Mouse (Mus musculus): ENCODE measurements around the gene Washc4. TPM values are rescaled to one million over a fixed set of nuclear protein-coding genes. Genes with fewer than 3 reads are reported as not detected.

Washc4 gene
- total and polyA plus RNA-seq, 3 experiments = 16.3 to 31.8 (median 19.3) TPM

DNA sequence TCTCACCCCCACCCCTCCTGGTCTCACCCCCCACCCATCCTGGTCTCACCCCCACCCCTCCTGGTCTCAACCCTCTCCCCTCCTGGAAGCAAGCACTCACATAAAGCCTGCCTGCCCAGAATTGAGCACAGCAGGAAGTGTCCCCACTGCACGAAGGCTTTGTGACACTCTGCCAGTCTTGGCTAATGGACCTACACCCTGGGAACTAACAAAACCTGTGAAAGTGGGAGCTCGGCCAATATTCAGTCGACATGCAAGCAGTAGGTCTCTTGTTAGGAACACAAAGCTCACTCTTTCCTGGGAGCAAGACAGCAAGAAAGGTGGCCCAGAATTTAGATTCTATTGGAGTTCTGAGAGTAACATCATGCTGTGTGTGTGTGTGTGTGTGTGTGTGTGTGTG, 87.3 kb downstream of the Washc4 start:
- dilution Hi-C loops (cut with MboI; ENCODE audit: extremely low pct_ligation_motif_present, extremely low pct_unique_long_range_greater_than_20kb, low sequenced_read_pairs) = no loop called here
- H3K36me3 ChIP-seq (replicated peaks in 1 of 2; ENCODE audit: control insufficient read depth in 1 of 2, insufficient read depth in 1 of 2, low read length in 1 of 2) = peaks cover 22 to 66% of the 10 kb centered on the region in 2 experiments
- H3K27me3 ChIP-seq (replicated peaks) = no peaks in the 10 kb centered on the region
- no peak overlapping the region for H3K27ac ChIP-seq (ENCODE audit: insufficient read depth, low read depth)
- no peaks in the 10 kb centered on the region for H3K9me3 ChIP-seq (replicated peaks; ENCODE audit: low read length)
- H3K4me1 ChIP-seq (ENCODE audit: control insufficient read depth in 1 of 2, insufficient read depth in 2 of 2) = peaks cover 3 to 9% of the 10 kb centered on the region in 2 experiments
- H3K4me3 ChIP-seq (replicated peaks in 1 of 3; ENCODE audit: low read depth in 2 of 3, low read length in 2 of 3, poor library complexity in 1 of 3) = no peak overlapping the region
- DNase-seq (ENCODE audit: extremely low read depth) = no peak
- no peaks in the 10 kb centered on the region for H3K79me2 ChIP-seq (replicated peaks; ENCODE audit: control insufficient read depth, extremely low read depth, insufficient read depth, poor library complexity, severe bottlenecking)
- in situ Hi-C loops (cut with MboI; ENCODE audit: low pct_ligation_motif_present, low pct_unique_long_range_greater_than_20kb, low sequenced_read_pairs) = no loop called here
- no peak overlapping the region for H3K9ac ChIP-seq (ENCODE audit: insufficient read depth, low read depth)
- TF ChIP-seq TBP (conservative IDR thresholded peaks at IDR 0.05; ENCODE audit: low read depth, low read length) = no peak
- TF ChIP-seq SIN3A (IDR thresholded peaks at IDR 0.05; ENCODE audit: low read length) = no peak
- no peak for TF ChIP-seq GABPA (IDR thresholded peaks at IDR 0.05; ENCODE audit: insufficient replicate concordance, low read depth, low read length)
- no peak for TF ChIP-seq UBTF (IDR thresholded peaks at IDR 0.05; ENCODE audit: low read depth, low read length)
- TF ChIP-seq SMC3 (IDR thresholded peaks at IDR 0.05; ENCODE audit: low read depth, low read length) = no peak
- no peak for TF ChIP-seq MXI1 (IDR thresholded peaks at IDR 0.05; ENCODE audit: low read depth, low read length)
- TF ChIP-seq EP300 (IDR thresholded peaks at IDR 0.05; ENCODE audit: low read length) = no peak
- TF ChIP-seq MAFK (IDR thresholded peaks at IDR 0.05; ENCODE audit: insufficient replicate concordance, low read length) = no peak
- no peak for TF ChIP-seq MYC (IDR thresholded peaks at IDR 0.05; ENCODE audit: low read depth, low read length)
- no peak for TF ChIP-seq TCF12 (IDR thresholded peaks at IDR 0.05; ENCODE audit: low read depth, low read length)
- no peak for TF ChIP-seq MAZ (IDR thresholded peaks at IDR 0.05; ENCODE audit: low read depth, low read length)
- TF ChIP-seq CHD1 (IDR thresholded peaks at IDR 0.05; ENCODE audit: low read depth, low read length) = no peak
- TF ChIP-seq NRF1 (IDR thresholded peaks at IDR 0.05; ENCODE audit: low read depth, low read length) = no peak
- TF ChIP-seq JUN (IDR thresholded peaks at IDR 0.05; ENCODE audit: insufficient read depth, low read depth, low read length) = no peak
- no peak for TF ChIP-seq BHLHE40 (IDR thresholded peaks at IDR 0.05; ENCODE audit: low read depth, low read length)
- no peak overlapping the region for H3K4me2 ChIP-seq (ENCODE audit: insufficient read depth, low read depth, poor library complexity, severe bottlenecking)

DNA sequence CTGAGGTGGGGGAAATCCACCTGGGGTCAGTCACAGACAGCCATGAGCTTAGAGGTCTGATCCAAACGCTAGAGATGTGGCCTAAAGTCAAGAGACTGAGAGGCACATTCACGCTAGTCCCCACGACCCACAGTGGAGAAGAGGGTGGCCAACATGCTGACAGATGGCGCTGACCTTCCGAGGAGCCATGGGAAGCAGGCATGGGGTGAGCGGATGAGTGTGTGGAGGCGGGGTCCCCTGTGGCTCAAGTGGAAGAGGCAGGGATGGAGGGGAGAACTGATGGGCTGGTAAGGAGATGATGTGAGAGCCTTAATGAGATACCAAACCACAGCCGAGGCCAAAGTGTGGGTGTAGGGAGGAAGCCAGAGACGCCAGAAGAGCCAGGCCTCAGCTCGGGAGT, 88.2 kb downstream of the Washc4 start:
- dilution Hi-C loops (cut with MboI; ENCODE audit: extremely low pct_ligation_motif_present, extremely low pct_unique_long_range_greater_than_20kb, low sequenced_read_pairs) = no loop called here
- H3K36me3 ChIP-seq (replicated peaks in 1 of 2; ENCODE audit: control insufficient read depth in 1 of 2, insufficient read depth in 1 of 2, low read length in 1 of 2) = peaks cover 17 to 60% of the 10 kb centered on the region in 2 experiments
- in situ Hi-C loops (cut with MboI; ENCODE audit: low pct_ligation_motif_present, low pct_unique_long_range_greater_than_20kb, low sequenced_read_pairs) = no loop called here

More for the DNA sequence above, 88.2 kb downstream of the Washc4 start:
- no peaks in the 10 kb centered on the region for H3K27me3 ChIP-seq (replicated peaks)
- H3K27ac ChIP-seq (ENCODE audit: insufficient read depth, low read depth) = no peak overlapping the region
- peaks cover 3 to 9% of the 10 kb centered on the region in 2 experiments for H3K4me1 ChIP-seq (ENCODE audit: control insufficient read depth in 1 of 2, insufficient read depth in 2 of 2)
- H3K79me2 ChIP-seq (replicated peaks; ENCODE audit: control insufficient read depth, extremely low read depth, insufficient read depth, poor library complexity, severe bottlenecking) = no peaks in the 10 kb centered on the region
- H3K4me3 ChIP-seq (replicated peaks in 1 of 3; ENCODE audit: low read depth in 2 of 3, low read length in 2 of 3, poor library complexity in 1 of 3) = no peak overlapping the region
- DNase-seq (ENCODE audit: extremely low read depth) = no peak
- H3K9me3 ChIP-seq (replicated peaks; ENCODE audit: low read length) = no peaks in the 10 kb centered on the region
- H3K9ac ChIP-seq (ENCODE audit: insufficient read depth, low read depth) = no peak overlapping the region
- no peak for TF ChIP-seq EP300 (IDR thresholded peaks at IDR 0.05; ENCODE audit: low read length)
- no peak for TF ChIP-seq MAX (IDR thresholded peaks at IDR 0.05; ENCODE audit: low read length)
- TF ChIP-seq MYC (IDR thresholded peaks at IDR 0.05; ENCODE audit: low read depth, low read length) = no peak
- no peak for TF ChIP-seq USF1 (IDR thresholded peaks at IDR 0.05; ENCODE audit: low read depth, low read length)
- TF ChIP-seq PAX5 (IDR thresholded peaks at IDR 0.05; ENCODE audit: low read length) = no peak
- no peak for TF ChIP-seq MAFK (IDR thresholded peaks at IDR 0.05; ENCODE audit: insufficient replicate concordance, low read length)
- H3K4me2 ChIP-seq (ENCODE audit: insufficient read depth, low read depth, poor library complexity, severe bottlenecking) = no peak overlapping the region

Data from CH12.LX (cell line).